Mouse (Mus musculus) lung, embryonic 14.5 days (tissue): Measurements from ENCODE around the gene Cdca7. TPM values are rescaled to one million over a fixed set of nuclear protein-coding genes. Genes with fewer than 3 reads are reported as not detected.

Source experiments
- ATAC-seq: fragments of 200-750 bp; cut with Nextera tagmentation; 2 replicates; pipeline ENCODE4 v1.8.0; 2017; ENCODE audit warnings: mild to moderate bottlenecking, moderate TSS enrichment, moderate library complexity; ENCODE audit not compliant: insufficient read depth
- DNase-seq: peaks from one replicate; pipeline ENCODE4 v3.0.0-alpha.2; 2015
- H3K27ac ChIP-seq: fragments of 300-500 bp; sonication (generic); 2 replicates; pipeline ENCODE4 v1.5.1; 2014; ENCODE audit warnings: low read depth, mild to moderate bottlenecking, moderate library complexity
- H3K27me3 ChIP-seq: fragments of 300-500 bp; sonication (generic); 2 replicates; pipeline ENCODE4 v1.6.1; 2014; ENCODE audit warnings: low read length, control low read depth; ENCODE audit not compliant: insufficient read depth
- H3K36me3 ChIP-seq: fragments of 300-500 bp; sonication (generic); 2 replicates; pipeline ENCODE4 v1.6.1; 2014; ENCODE audit warnings: control low read depth; ENCODE audit not compliant: insufficient read depth
- H3K4me1 ChIP-seq: fragments of 300-500 bp; sonication (generic); 2 replicates; pipeline ENCODE4 v1.6.1; 2014; ENCODE audit warnings: antibody characterized with exemption, control low read depth; ENCODE audit not compliant: insufficient read depth
- H3K4me2 ChIP-seq: fragments of 300-500 bp; sonication (generic); 2 replicates; pipeline ENCODE4 v1.6.1; 2014; ENCODE audit warnings: mild to moderate bottlenecking
- H3K4me3 ChIP-seq: fragments of 300-500 bp; sonication (generic); 2 replicates; pipeline ENCODE4 v1.5.1; 2014; ENCODE audit warnings: low read depth, low read length
- H3K9ac ChIP-seq: fragments of 300-500 bp; sonication (generic); 2 replicates; pipeline ENCODE4 v1.6.1; 2014
- H3K9me3 ChIP-seq: fragments of 300-500 bp; sonication (generic); 2 replicates; pipeline ENCODE4 v1.6.1; 2016; ENCODE audit warnings: low read depth, low read length, control low read depth
- CTCF ChIP-seq: IDR thresholded peaks from 2 replicates; pipeline ENCODE4 v1.5.1; 2016; ENCODE audit warnings: antibody characterized with exemption, low read depth
- WGBS: fragments of 180-500 bp; shearing (Covaris S2); extraction: QIAGEN DNeasy Blood & Tissue Kit; methylation state at CpG from one replicate; pipeline ENCODE4 v1.1.7; 2014; 5-methylcytosine and 5-hydroxymethylcytosine counted together
- polyA plus RNA-seq: library from polyadenylated mRNA; unstranded; fragments of >200 nt; fragmentation: Nextera tagmentation; extraction: Ambion mirVana; gene quantifications from 2 replicates; pipeline ENCODE4 v1.2.1, GENCODE M21; 2014

The Cdca7 gene
- polyA plus RNA-seq: 180 and 188 TPM in 2 replicates

- Histone ChIP-seq H3K36me3 (peaks cover 20% of the 10 kb centered on the region), H3K9ac (peak within 1 kb of the TSS; percentile 91), H3K4me1 (peaks cover 12% of the 10 kb centered on the region), H3K4me2 (peak within 1 kb of the TSS; percentile 73), H3K4me3 (peak within 1 kb of the TSS; percentile 83), H3K27ac (peak within 1 kb of the TSS; percentile 90), H3K27me3 (no peaks in the 10 kb centered on the region), H3K9me3 (no peaks in the 10 kb centered on the region)
- peak; percentile 89 for ATAC-seq
- TF ChIP-seq CTCF: no peak
- WGBS: under 1% methylated on average over 58 of the region's 58 CpGs
- peak; percentile 90 for DNase-seq
Observed at GRCm38 (mm10) chr2:72475797-72476485, at the start of gene Cdca7. Gene Cdca7 (plus strand): TSS chr2:72476159.

- WGBS: 31% methylated on average over 8 of the region's 8 CpGs
- Histone ChIP-seq H3K36me3 (no peaks in the 10 kb centered on the region), H3K4me1 (no peaks in the 10 kb centered on the region), H3K27ac (no peak overlapping the region), H3K9me3 (no peaks in the 10 kb centered on the region), H3K9ac (no peak overlapping the region), H3K4me2 (no peak overlapping the region), H3K4me3 (no peak overlapping the region), H3K27me3 (no peaks in the 10 kb centered on the region)
- DNase-seq: peak; percentile 23
- ATAC-seq: no peak
- TF ChIP-seq CTCF: no peak
Observed at GRCm38 (mm10) chr2:72426776-72427175, 49.2 kb upstream of the Cdca7 start.

- ATAC-seq (no peak), DNase-seq (no peak)
- H3K36me3 ChIP-seq: no peaks in the 10 kb centered on the region
- no peaks in the 10 kb centered on the region for H3K27me3 ChIP-seq
- no peak for TF ChIP-seq CTCF
- H3K27ac ChIP-seq: no peak overlapping the region
- H3K4me3 ChIP-seq: no peak overlapping the region
- no peak overlapping the region for H3K4me2 ChIP-seq
- no peak overlapping the region for H3K9ac ChIP-seq
- H3K9me3 ChIP-seq: no peaks in the 10 kb centered on the region
- WGBS: 59% methylated on average over 11 of the region's 11 CpGs
- no peaks in the 10 kb centered on the region for H3K4me1 ChIP-seq
Observed at GRCm38 (mm10) chr2:72427288-72427687, 48.7 kb upstream of the Cdca7 start.

GRCm38 (mm10) chr2:72438941-72439533 is 36.9 kb upstream of the Cdca7 start:
- H3K9me3 ChIP-seq: no peaks in the 10 kb centered on the region
- H3K36me3 ChIP-seq: peaks cover 19% of the 10 kb centered on the region; the same call in 1 of the 2 replicates
- H3K27me3 ChIP-seq: no peaks in the 10 kb centered on the region
- no peak overlapping the region for H3K4me2 ChIP-seq
- no peak overlapping the region for H3K4me3 ChIP-seq
- no peak overlapping the region for H3K9ac ChIP-seq
- no peaks in the 10 kb centered on the region for H3K4me1 ChIP-seq
- TF ChIP-seq CTCF: no peak
- WGBS: 77% methylated on average over 8 of the region's 8 CpGs
- H3K27ac ChIP-seq: no peak overlapping the region
- ATAC-seq: no peak
- no peak for DNase-seq

- no peak for DNase-seq
- no peaks in the 10 kb centered on the region for H3K9me3 ChIP-seq
- TF ChIP-seq CTCF: no peak
- 94% methylated on average over 9 of the region's 9 CpGs for WGBS
- no peak overlapping the region for H3K27ac ChIP-seq
- no peak for ATAC-seq
- no peak overlapping the region for H3K9ac ChIP-seq
- no peaks in the 10 kb centered on the region for H3K27me3 ChIP-seq
- no peak overlapping the region for H3K4me2 ChIP-seq
- peaks cover 16% of the 10 kb centered on the region; the same call in 1 of the 2 replicates for H3K36me3 ChIP-seq
- no peaks in the 10 kb centered on the region for H3K4me1 ChIP-seq
- H3K4me3 ChIP-seq: no peak overlapping the region
Observed at GRCm38 (mm10) chr2:72441010-72441409, 34.9 kb upstream of the Cdca7 start.

GRCm38 (mm10) chr2:72442825-72443224 is 33.1 kb upstream of the Cdca7 start:
- no peaks in the 10 kb centered on the region for H3K27me3 ChIP-seq
- no peak overlapping the region for H3K9ac ChIP-seq
- ATAC-seq (no peak), DNase-seq (no peak)
- no peak overlapping the region for H3K4me2 ChIP-seq
- WGBS: 87% methylated on average over 6 of the region's 6 CpGs
- peaks cover 16% of the 10 kb centered on the region; the same call in 1 of the 2 replicates for H3K36me3 ChIP-seq
- H3K9me3 ChIP-seq: no peaks in the 10 kb centered on the region
- no peaks in the 10 kb centered on the region for H3K4me1 ChIP-seq
- no peak overlapping the region for H3K4me3 ChIP-seq
- no peak for TF ChIP-seq CTCF
- no peak overlapping the region for H3K27ac ChIP-seq

- Histone ChIP-seq H3K27ac (no peak overlapping the region), H3K4me2 (no peak overlapping the region), H3K4me3 (no peak overlapping the region), H3K27me3 (no peaks in the 10 kb centered on the region), H3K9me3 (no peaks in the 10 kb centered on the region), H3K4me1 (no peaks in the 10 kb centered on the region), H3K36me3 (peaks cover 9% of the 10 kb centered on the region; the same call in 1 of the 2 replicates), H3K9ac (no peak overlapping the region)
- 76% methylated on average over 3 of the region's 3 CpGs for WGBS
- no peak for TF ChIP-seq CTCF
- DNase-seq (no peak), ATAC-seq (no peak)
Observed at GRCm38 (mm10) chr2:72443960-72444359, 32.0 kb upstream of the Cdca7 start.
